Mouse (Mus musculus): ENCODE measurements around the gene Kalrn. TPM values are rescaled to one million over a fixed set of nuclear protein-coding genes. Genes with fewer than 3 reads are reported as not detected.
A peak's percentile ranks its signal among the peaks of the same experiment; 100 is the strongest.

Gene Kalrn
- total RNA-seq, 1 experiment from 2014 or later = 6.8 TPM

GRCm38 (mm10) chr16:34163086-34163485, 410.2 kb downstream of the Kalrn start:
- ATAC-seq (replicated peaks in 1 of 2; ENCODE audit: insufficient read depth in 1 of 2, low FRiP score in 2 of 2, low TSS enrichment in 1 of 2, low read depth in 1 of 2, poor library complexity in 2 of 2, severe bottlenecking in 2 of 2) = no peak

- no peak for ATAC-seq (replicated peaks in 1 of 2; ENCODE audit: insufficient read depth in 1 of 2, low FRiP score in 2 of 2, low TSS enrichment in 1 of 2, low read depth in 1 of 2, poor library complexity in 2 of 2, severe bottlenecking in 2 of 2)
These were observed 413.8 kb downstream of the Kalrn start for GRCm38 (mm10) chr16:34159576-34159975.

GRCm38 (mm10) chr16:34157386-34158135, 415.8 kb downstream of the Kalrn start:
- no peak for ATAC-seq (replicated peaks in 1 of 2; ENCODE audit: insufficient read depth in 1 of 2, low FRiP score in 2 of 2, low TSS enrichment in 1 of 2, low read depth in 1 of 2, poor library complexity in 2 of 2, severe bottlenecking in 2 of 2)

GRCm38 (mm10) chr16:34155696-34156095, 417.6 kb downstream of the Kalrn start:
- no peak for ATAC-seq (replicated peaks in 1 of 2; ENCODE audit: insufficient read depth in 1 of 2, low FRiP score in 2 of 2, low TSS enrichment in 1 of 2, low read depth in 1 of 2, poor library complexity in 2 of 2, severe bottlenecking in 2 of 2)

- no peak for ATAC-seq (replicated peaks in 1 of 2; ENCODE audit: insufficient read depth in 1 of 2, low FRiP score in 2 of 2, low TSS enrichment in 1 of 2, low read depth in 1 of 2, poor library complexity in 2 of 2, severe bottlenecking in 2 of 2)
These were observed 418.4 kb downstream of the Kalrn start for GRCm38 (mm10) chr16:34154903-34155302.

- ATAC-seq (replicated peaks in 1 of 2; ENCODE audit: insufficient read depth in 1 of 2, low FRiP score in 2 of 2, low TSS enrichment in 1 of 2, low read depth in 1 of 2, poor library complexity in 2 of 2, severe bottlenecking in 2 of 2) = no peak
These were observed 421.7 kb downstream of the Kalrn start for GRCm38 (mm10) chr16:34151528-34152071.

- no peak for ATAC-seq (replicated peaks in 1 of 2; ENCODE audit: insufficient read depth in 1 of 2, low FRiP score in 2 of 2, low TSS enrichment in 1 of 2, low read depth in 1 of 2, poor library complexity in 2 of 2, severe bottlenecking in 2 of 2)
These were observed 431.7 kb downstream of the Kalrn start for GRCm38 (mm10) chr16:34141670-34142069.

GRCm38 (mm10) chr16:34135074-34135473, 438.3 kb downstream of the Kalrn start:
- no peak for ATAC-seq (replicated peaks in 1 of 2; ENCODE audit: insufficient read depth in 1 of 2, low FRiP score in 2 of 2, low TSS enrichment in 1 of 2, low read depth in 1 of 2, poor library complexity in 2 of 2, severe bottlenecking in 2 of 2)

- no peak for ATAC-seq (replicated peaks in 1 of 2; ENCODE audit: insufficient read depth in 1 of 2, low FRiP score in 2 of 2, low TSS enrichment in 1 of 2, low read depth in 1 of 2, poor library complexity in 2 of 2, severe bottlenecking in 2 of 2)
These were observed 438.7 kb downstream of the Kalrn start for GRCm38 (mm10) chr16:34134628-34135027.

- peak; percentile 80 to 83 for ATAC-seq (replicated peaks in 1 of 2; ENCODE audit: insufficient read depth in 1 of 2, low FRiP score in 2 of 2, low TSS enrichment in 1 of 2, low read depth in 1 of 2, poor library complexity in 2 of 2, severe bottlenecking in 2 of 2)
These were observed 447.7 kb downstream of the Kalrn start for GRCm38 (mm10) chr16:34125595-34125994.

- no peak for ATAC-seq (replicated peaks in 1 of 2; ENCODE audit: insufficient read depth in 1 of 2, low FRiP score in 2 of 2, low TSS enrichment in 1 of 2, low read depth in 1 of 2, poor library complexity in 2 of 2, severe bottlenecking in 2 of 2)
These were observed 450.8 kb downstream of the Kalrn start for GRCm38 (mm10) chr16:34122486-34122885.

- no peak for ATAC-seq (replicated peaks in 1 of 2; ENCODE audit: insufficient read depth in 1 of 2, low FRiP score in 2 of 2, low TSS enrichment in 1 of 2, low read depth in 1 of 2, poor library complexity in 2 of 2, severe bottlenecking in 2 of 2)
These were observed 452.0 kb downstream of the Kalrn start for GRCm38 (mm10) chr16:34121288-34121687.

GRCm38 (mm10) chr16:34120801-34121201, 452.5 kb downstream of the Kalrn start:
- ATAC-seq (replicated peaks in 1 of 2; ENCODE audit: insufficient read depth in 1 of 2, low FRiP score in 2 of 2, low TSS enrichment in 1 of 2, low read depth in 1 of 2, poor library complexity in 2 of 2, severe bottlenecking in 2 of 2) = peak; percentile 62 to 70

GRCm38 (mm10) chr16:34119844-34120243, 453.5 kb downstream of the Kalrn start:
- no peak for ATAC-seq (replicated peaks in 1 of 2; ENCODE audit: insufficient read depth in 1 of 2, low FRiP score in 2 of 2, low TSS enrichment in 1 of 2, low read depth in 1 of 2, poor library complexity in 2 of 2, severe bottlenecking in 2 of 2)

GRCm38 (mm10) chr16:34119370-34119769, 454.0 kb downstream of the Kalrn start:
- peak in 1 of 2 experiments; percentile 14; a peak in 1 of 4 replicates for ATAC-seq (replicated peaks in 1 of 2; ENCODE audit: insufficient read depth in 1 of 2, low FRiP score in 2 of 2, low TSS enrichment in 1 of 2, low read depth in 1 of 2, poor library complexity in 2 of 2, severe bottlenecking in 2 of 2)

- peak; percentile 58 to 70; a peak in 3 of 4 replicates for ATAC-seq (replicated peaks in 1 of 2; ENCODE audit: insufficient read depth in 1 of 2, low FRiP score in 2 of 2, low TSS enrichment in 1 of 2, low read depth in 1 of 2, poor library complexity in 2 of 2, severe bottlenecking in 2 of 2)
These were observed 458.7 kb downstream of the Kalrn start for GRCm38 (mm10) chr16:34114665-34115064.

GRCm38 (mm10) chr16:34113150-34113549, 460.2 kb downstream of the Kalrn start:
- no peak for ATAC-seq (replicated peaks in 1 of 2; ENCODE audit: insufficient read depth in 1 of 2, low FRiP score in 2 of 2, low TSS enrichment in 1 of 2, low read depth in 1 of 2, poor library complexity in 2 of 2, severe bottlenecking in 2 of 2)

GRCm38 (mm10) chr16:34112490-34112889, 460.8 kb downstream of the Kalrn start:
- ATAC-seq (replicated peaks in 1 of 2; ENCODE audit: insufficient read depth in 1 of 2, low FRiP score in 2 of 2, low TSS enrichment in 1 of 2, low read depth in 1 of 2, poor library complexity in 2 of 2, severe bottlenecking in 2 of 2) = peak; percentile 30 to 47; a peak in 1 of 4 replicates

Data from hematopoietic stem cell, adult 5-6 weeks (primary cell).